Mouse (Mus musculus) spleen, postnatal 10 days (tissue): ENCODE results near the gene Cd63.

Experiments
- DNase-seq, 2 experiments: peaks; one replicate each; pipeline ENCODE4 v3.0.0; 2021 to 2022; ENCODE audit warnings: low spot score in 2 of 2

Cd63 gene

DNA sequence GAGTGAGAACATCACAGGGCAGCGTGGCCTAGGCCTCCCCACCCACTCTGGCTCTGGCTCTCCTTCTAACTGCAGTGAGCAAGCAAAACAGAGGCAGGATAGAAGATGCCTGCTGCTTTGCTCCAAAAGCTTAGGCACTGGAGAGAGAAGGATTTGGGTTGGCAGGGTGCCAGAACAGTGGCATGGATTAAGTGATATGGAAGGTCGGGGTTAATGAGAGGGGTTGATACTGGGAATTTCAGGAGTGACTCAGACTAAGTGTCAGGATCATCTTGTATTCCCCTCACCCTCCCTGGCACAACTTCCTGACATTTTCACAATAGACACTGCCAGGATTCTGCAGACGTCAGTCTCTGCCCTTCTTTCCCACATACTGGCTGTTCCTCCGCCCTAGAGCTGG lies 27.6 kb downstream of the Cd63 start:
- DNase-seq, result no peak

DNA sequence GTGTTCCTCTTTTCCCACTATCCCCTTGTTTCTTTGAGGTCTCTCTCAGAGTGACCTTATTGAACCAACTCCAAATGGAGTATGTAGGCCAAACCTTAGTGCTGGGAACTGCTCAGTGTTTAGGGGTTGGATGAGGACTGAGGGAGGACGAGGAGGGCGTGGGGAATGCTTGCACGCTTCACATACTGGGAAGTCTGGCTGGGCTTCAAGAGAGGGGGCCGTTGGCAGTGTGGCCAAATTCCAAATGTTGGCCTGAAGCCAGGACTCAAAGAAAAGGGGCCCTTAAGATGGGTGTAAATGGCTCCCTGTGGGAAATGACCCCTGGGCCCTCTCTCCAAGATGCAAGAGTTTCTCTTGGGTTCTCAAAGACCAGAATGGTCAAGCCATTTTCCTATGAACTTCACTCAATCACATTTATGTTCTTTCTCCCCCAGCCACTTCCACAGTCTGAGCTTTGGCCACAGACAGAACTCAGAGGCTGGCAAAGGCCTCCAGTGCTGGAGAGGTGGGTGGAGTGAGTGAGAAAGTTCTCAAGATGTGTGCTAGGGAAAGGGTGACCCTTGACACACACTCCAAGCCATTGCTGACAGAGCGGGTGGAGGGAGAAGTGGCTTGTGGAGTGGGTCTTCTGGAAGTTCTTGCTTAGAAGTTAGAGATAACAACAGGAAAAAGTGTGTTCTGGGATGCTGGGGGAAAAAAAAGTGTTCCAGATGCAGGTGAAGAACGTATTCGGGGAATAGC lies 29.0 kb downstream of the Cd63 start:
- no peak for DNase-seq

- no peak for DNase-seq
Observed at GRCm38 (mm10) chr10:128931441-128931840, 30.7 kb downstream of the Cd63 start.

DNA sequence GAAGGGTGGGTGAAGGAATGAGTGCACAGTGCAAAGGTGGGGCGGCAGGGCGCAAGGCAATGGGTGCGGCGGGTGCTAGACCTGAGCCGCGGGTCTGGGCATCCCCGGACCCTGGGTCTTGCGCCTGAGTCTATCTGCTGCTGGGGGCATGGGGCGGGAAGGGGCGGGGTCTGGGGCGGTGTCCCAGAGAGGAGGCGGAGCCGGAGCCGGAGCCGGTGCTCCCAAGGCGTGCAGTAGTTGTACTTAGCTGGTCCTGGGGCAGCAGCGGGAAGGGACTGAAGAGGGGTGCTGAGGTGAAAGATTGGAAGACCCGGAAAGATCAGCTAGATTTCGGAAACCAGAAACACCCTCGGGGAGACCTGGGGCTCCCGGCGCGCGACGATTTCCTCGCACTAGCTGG lies 32.8 kb downstream of the Cd63 start, which contains the start of gene Itga7:
TSS of gene Itga7 (plus strand) at position 245 of the 400 bp plus-strand sequence.
- DNase-seq, result no peak

- DNase-seq, result no peak
Observed at GRCm38 (mm10) chr10:128933976-128934721, 33.4 kb downstream of the Cd63 start.

GRCm38 (mm10) chr10:128934997-128935787 lies 34.4 kb downstream of the Cd63 start:
- no peak for DNase-seq

GRCm38 (mm10) chr10:128935826-128936440 lies 35.1 kb downstream of the Cd63 start:
- no peak for DNase-seq

DNA sequence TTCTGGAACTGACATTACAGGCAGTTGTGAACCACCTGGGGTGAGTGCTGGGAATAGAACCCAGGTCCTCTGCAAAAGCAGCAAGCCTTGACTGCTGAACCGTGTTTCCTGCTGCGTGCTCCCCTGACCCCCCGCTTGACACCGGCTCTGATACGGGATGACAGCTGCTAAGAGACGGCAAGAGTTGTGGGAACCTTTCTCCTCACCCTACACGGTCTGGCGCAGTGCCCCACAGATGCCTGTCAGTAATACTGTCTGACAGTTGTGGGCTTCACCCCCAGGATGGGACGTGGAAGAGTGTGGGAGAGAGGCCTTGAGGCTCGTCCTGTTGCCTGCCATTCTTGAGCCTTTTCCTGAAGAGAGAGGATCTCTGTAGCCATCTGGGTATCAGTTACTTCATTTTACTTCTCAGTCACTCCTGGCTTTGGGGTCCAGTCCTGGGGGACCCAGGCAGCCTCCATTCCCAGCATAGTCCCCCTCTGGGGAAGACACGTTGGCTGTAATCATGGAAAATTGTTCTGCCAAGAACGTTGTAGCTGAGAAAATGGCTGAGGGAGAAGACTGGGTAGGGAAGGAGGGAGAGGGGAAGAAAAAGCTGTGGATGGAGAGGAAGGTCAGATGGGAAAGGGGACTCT lies 37.1 kb downstream of the Cd63 start:
- DNase-seq, result no peak

- DNase-seq, result no peak
Observed at GRCm38 (mm10) chr10:128938457-128938856, 37.7 kb downstream of the Cd63 start.

- DNase-seq, result no peak
Observed at GRCm38 (mm10) chr10:128938974-128939373, 38.2 kb downstream of the Cd63 start.

- DNase-seq, result no peak
Observed at GRCm38 (mm10) chr10:128940475-128941061, 39.8 kb downstream of the Cd63 start.

DNA sequence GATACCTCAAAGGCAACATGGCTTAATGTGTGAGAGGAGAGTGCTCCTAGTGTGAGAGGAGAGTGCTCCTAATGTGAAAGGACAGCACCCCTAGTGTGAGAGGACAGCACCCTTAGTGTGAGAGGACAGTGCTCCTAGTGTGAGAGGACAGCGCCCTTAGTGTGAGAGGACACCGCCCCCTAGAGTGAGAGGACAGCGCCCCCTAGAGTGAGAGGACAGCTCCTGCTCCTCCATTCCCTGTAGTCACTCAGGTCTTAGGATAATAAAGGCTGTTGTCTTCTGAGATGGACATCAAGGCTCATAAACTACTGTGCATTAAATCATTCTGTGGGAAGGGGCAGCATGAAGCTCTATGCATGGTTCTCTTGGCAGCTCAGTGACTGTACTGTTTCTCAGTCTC lies 44.9 kb downstream of the Cd63 start:
- DNase-seq, result peak in 1 of 2 experiments; percentile 36

- DNase-seq, result no peak
Observed at GRCm38 (mm10) chr10:128947496-128947895, 46.7 kb downstream of the Cd63 start.

DNA sequence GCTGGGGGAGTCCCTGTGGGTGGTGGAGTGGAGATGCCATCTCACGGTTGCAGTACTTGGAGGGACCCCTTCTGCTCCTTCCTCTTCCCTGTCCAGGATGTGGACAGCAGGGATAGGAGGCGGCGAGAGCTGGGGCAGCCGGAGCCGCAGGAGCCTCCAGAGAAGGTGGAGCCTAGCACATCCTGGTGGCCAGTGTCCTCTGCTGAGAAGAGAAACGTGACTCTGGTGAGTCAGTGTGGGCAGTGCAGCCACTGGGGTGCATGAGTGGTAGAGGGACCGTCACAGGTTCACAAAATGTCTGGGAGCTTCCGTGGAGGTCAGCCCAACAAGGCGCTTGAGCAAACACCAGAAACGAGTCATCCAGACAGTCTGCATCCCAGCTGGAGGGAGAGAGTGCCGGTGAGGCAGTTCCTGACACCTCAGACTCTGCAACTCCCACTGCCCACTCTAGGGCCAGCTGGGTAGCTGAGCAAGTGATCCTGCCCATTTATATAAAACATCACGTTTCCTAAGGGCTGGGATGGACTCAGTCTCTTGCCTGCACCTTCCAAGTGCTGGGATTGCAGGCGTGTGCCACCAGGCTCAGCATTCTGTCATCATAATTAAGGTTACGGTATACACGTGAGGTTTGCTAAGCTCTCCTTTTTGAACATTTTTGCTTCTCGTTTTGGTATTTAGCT lies 49.6 kb downstream of the Cd63 start:
- DNase-seq, result no peak

- DNase-seq, result no peak
Observed at GRCm38 (mm10) chr10:128958340-128958739, 57.6 kb downstream of the Cd63 start.

DNA sequence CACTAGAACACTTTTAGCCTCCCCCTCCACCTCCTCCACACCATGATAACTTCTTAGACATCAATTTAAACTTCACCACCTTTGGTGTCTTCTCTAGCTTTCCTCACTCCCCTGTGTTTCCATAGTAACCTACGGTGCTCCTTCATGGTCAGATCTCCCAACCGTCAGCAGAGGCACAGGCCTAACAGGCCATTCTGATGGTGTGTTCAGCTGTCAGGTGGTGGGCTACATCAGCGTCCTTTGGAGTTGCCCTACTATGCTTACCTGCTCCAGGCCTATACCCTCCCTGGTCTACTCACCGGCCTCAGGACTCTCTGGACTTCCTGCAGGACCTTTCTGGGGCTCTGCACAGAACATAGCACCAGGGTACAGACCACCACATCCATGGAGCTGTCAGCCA lies 59.4 kb downstream of the Cd63 start:
- no peak for DNase-seq

- DNase-seq, result no peak
Observed at GRCm38 (mm10) chr10:128960590-128961584, 60.1 kb downstream of the Cd63 start, which contains the start of gene Mettl7b. TSS of gene Mettl7b (minus strand) at chr10:128960988.
